Mouse (Mus musculus) myocyte (in vitro differentiated cells): Measurements from ENCODE around the gene Enah.

ENCODE experiments used
- CEBPB ChIP-seq: IDR thresholded peaks from 2 replicates; pipeline ENCODE4 v1.6.1; 2011; ENCODE audit warnings: mild to moderate bottlenecking, moderate library complexity; ENCODE audit not compliant: poor library complexity, insufficient read depth, severe bottlenecking
- E2F4 ChIP-seq: IDR thresholded peaks from one replicate; pipeline ENCODE4 v1.6.1; 2011; ENCODE audit warnings: mild to moderate bottlenecking, control low read depth, moderate library complexity; ENCODE audit not compliant: insufficient read depth
- MAX ChIP-seq: IDR thresholded peaks from one replicate; pipeline ENCODE4 v1.6.1; 2011; ENCODE audit warnings: low read depth, mild to moderate bottlenecking, control low read depth
- MYOG ChIP-seq, 3 experiments: IDR thresholded peaks; one replicate each; pipeline ENCODE4 v1.6.1; 2011; ENCODE audit warnings: control low read depth in 2 of 3, low read depth in 2 of 3, mild to moderate bottlenecking in 2 of 3; ENCODE audit not compliant: insufficient read length in 2 of 3, control insufficient read depth in 1 of 3, insufficient read depth in 1 of 3
- POLR2A ChIP-seq: IDR thresholded peaks from one replicate; pipeline ENCODE4 v1.6.1; 2011; ENCODE audit warnings: low read depth, mild to moderate bottlenecking, control low read depth, moderate library complexity; ENCODE audit not compliant: insufficient read length
- POLR2AphosphoS2 ChIP-seq: IDR thresholded peaks from one replicate; pipeline ENCODE4 v1.6.1; 2011; ENCODE audit warnings: low read depth, control low read depth; ENCODE audit not compliant: insufficient read length
- REST ChIP-seq: IDR thresholded peaks from one replicate; pipeline ENCODE4 v1.6.1; 2011; ENCODE audit warnings: mild to moderate bottlenecking, control low read depth, moderate library complexity; ENCODE audit not compliant: insufficient read depth, insufficient read length
- TCF12 ChIP-seq: IDR thresholded peaks from one replicate; pipeline ENCODE4 v1.6.1; 2011; ENCODE audit warnings: mild to moderate bottlenecking, control low read depth; ENCODE audit not compliant: poor library complexity, insufficient read depth, severe bottlenecking
- TCF3 ChIP-seq: IDR thresholded peaks from one replicate; pipeline ENCODE4 v1.6.1; 2011; ENCODE audit warnings: low read depth, control low read depth; ENCODE audit not compliant: insufficient read length

- TF ChIP-seq POLR2A (no peak), TCF3 (peak; percentile 98), POLR2AphosphoS2 (no peak), TCF12 (peak; percentile 96), REST (no peak), CEBPB (no peak), E2F4 (no peak), MAX (no peak), MYOG (IDR thresholded peaks at IDR 0.05; ENCODE audit: control insufficient read depth in 1 of 3, insufficient read depth in 1 of 3, insufficient read length in 2 of 3, low read depth in 2 of 3) (peak; percentile 97 to 100 (median 99))
These were observed 35.3 kb upstream of the Enah start for GRCm38 (mm10) chr1:182055122-182055521.
